Mouse (Mus musculus) liver, adult 2 months (tissue): ENCODE measurements around the gene Kcp. TPM values are rescaled to one million over a fixed set of nuclear protein-coding genes. Genes with fewer than 3 reads are reported as not detected.

Source experiments
- DNase-seq: peaks from one replicate; pipeline ENCODE4 v3.0.0-alpha.2; 2011; ENCODE audit warnings: low read depth, low spot score; ENCODE audit errors: extremely low read depth
- H3K27ac ChIP-seq: fragments of 200-500 bp; replicated peaks from 2 replicates; pipeline ENCODE4 v1.5.1; 2012; ENCODE audit warnings: low read depth, mild to moderate bottlenecking, control low read depth, inconsistent platforms, low read length; ENCODE audit not compliant: insufficient read depth
- H3K27me3 ChIP-seq: fragments of 200-500 bp; 2 replicates; pipeline ENCODE4 v1.6.1; 2012; ENCODE audit warnings: mild to moderate bottlenecking, moderate library complexity, low read length, inconsistent platforms; ENCODE audit not compliant: control insufficient read depth, insufficient read depth
- H3K36me3 ChIP-seq: fragments of 200-500 bp; 2 replicates; pipeline ENCODE4 v1.6.1; 2012; ENCODE audit warnings: low read length, inconsistent platforms; ENCODE audit not compliant: control insufficient read depth, insufficient read depth
- H3K4me1 ChIP-seq: fragments of 200-500 bp; 2 replicates; pipeline ENCODE4 v1.6.1; 2011; ENCODE audit warnings: low read length; ENCODE audit not compliant: control insufficient read depth, insufficient read depth
- H3K4me3 ChIP-seq: fragments of 200-500 bp; 2 replicates; pipeline ENCODE4 v1.5.1; 2011; ENCODE audit warnings: low read depth, mild to moderate bottlenecking, control low read depth, low read length, moderate library complexity; ENCODE audit not compliant: insufficient read depth
- H3K79me2 ChIP-seq: fragments of 200-500 bp; 2 replicates; pipeline ENCODE4 v1.6.1; 2012; ENCODE audit warnings: inconsistent platforms, mild to moderate bottlenecking, low read length, moderate library complexity; ENCODE audit not compliant: control insufficient read depth, insufficient read depth
- H3K9ac ChIP-seq: fragments of 200-500 bp; 2 replicates; pipeline ENCODE4 v1.6.1; 2012; ENCODE audit warnings: low read depth, mild to moderate bottlenecking, control low read depth, inconsistent platforms, low read length
- CTCF ChIP-seq: fragments of 200-500 bp; IDR thresholded peaks from 2 replicates; pipeline ENCODE4 v1.5.1; 2011; ENCODE audit warnings: low read depth, low read length, control low read depth
- POLR2A ChIP-seq: fragments of 200-500 bp; IDR thresholded peaks from 2 replicates; pipeline ENCODE4 v1.6.1; 2011; ENCODE audit warnings: low read length, control low read depth; ENCODE audit not compliant: insufficient read depth; ENCODE audit errors: extremely low read depth
- WGBS: fragments of 180-500 bp; shearing (Covaris S2); methylation state at CpG from one replicate; pipeline ENCODE4 v1.1.7; 2018; 5-methylcytosine and 5-hydroxymethylcytosine counted together
- polyA plus RNA-seq: library from polyadenylated mRNA; depleted of rRNA; stranded (reverse); fragments of >200 nt; gene quantifications from 2 replicates; pipeline ENCODE4 v1.2.3, GENCODE M21; 2012
- total RNA-seq: library from RNA; depleted of rRNA; stranded (reverse); fragments of >200 nt; gene quantifications from 2 replicates; pipeline ENCODE4 v1.2.3, GENCODE M21; 2014

The Kcp gene
- total and polyA plus RNA-seq, 2 experiments: 1.8 to 10.2 TPM

DNA sequence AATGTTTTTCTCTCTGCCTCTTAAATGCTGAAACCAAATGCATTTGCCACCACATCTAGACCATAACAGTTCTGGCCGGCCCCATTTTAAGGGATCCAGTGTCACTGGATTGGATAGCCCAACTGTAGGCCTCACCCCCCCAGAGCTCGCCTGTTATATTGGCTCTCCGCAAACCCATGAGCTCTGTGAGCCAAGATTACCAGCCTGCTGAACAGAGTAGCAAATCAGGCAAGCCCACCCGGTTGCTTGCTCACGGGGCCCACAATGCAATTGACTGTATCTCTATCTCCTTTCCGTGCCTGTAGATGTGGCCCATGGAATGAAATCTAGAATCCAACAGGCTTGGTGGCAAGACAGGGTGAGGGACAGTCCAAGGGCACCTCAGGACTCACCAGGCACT, 6.9 kb downstream of the Kcp start:
- WGBS: 97% methylated on average over 6 of the region's 6 CpGs
- no peak overlapping the region for H3K27ac ChIP-seq
- H3K36me3 ChIP-seq: no peaks in the 10 kb centered on the region
- H3K9ac ChIP-seq: no peak overlapping the region
- H3K4me3 ChIP-seq: no peak overlapping the region
- H3K4me1 ChIP-seq: no peaks in the 10 kb centered on the region
- no peak for DNase-seq
- H3K27me3 ChIP-seq: no peaks in the 10 kb centered on the region
- H3K79me2 ChIP-seq: no peaks in the 10 kb centered on the region
- TF ChIP-seq POLR2A (no peak), CTCF (no peak)

DNA sequence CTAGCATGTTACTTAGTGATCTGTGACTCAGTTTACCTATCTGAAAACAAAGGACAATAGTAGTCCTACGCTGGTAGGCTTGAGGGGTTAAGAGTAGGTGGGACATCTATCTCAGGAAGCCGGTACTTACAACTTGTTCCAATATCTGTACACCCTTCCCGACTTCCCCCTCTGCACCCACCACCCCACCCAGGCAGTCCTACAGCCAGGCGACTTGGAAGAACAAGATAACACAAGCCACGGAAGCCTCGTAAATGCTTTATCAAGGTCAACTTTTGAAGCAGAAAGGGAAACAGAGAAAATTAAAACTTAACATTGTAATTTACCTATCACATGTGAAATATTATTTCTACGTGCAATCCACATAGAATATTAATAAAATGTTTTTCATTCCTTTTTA, 7.6 kb downstream of the Kcp start:
- Histone ChIP-seq H3K4me1 (no peaks in the 10 kb centered on the region), H3K79me2 (no peaks in the 10 kb centered on the region), H3K9ac (no peak overlapping the region), H3K36me3 (no peaks in the 10 kb centered on the region), H3K27ac (no peak overlapping the region), H3K27me3 (no peaks in the 10 kb centered on the region), H3K4me3 (no peak overlapping the region)
- 89% methylated on average over 7 of the region's 7 CpGs for WGBS
- no peak for DNase-seq
- TF ChIP-seq POLR2A (no peak), CTCF (no peak)

DNA sequence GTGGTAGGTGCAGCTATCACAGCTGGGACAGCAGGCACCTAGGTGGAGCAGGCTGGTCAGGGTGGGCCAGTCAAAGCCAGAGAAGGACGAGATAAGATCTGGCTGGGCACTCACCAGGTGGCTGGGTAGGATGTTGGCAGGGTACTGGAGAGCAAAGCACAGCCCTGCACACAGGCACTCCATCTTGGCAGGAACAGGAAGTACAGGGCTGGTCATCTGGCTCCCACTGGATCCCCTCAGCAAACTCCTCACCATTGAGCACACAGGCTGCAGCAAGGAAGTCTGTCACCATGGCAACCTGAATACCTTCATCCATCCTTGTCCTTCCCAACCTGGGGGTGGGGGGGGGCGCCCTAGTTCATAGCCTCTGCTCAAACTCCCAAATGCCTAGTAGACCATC, 10.0 kb downstream of the Kcp start:
- Histone ChIP-seq H3K27ac (no peak overlapping the region), H3K4me1 (peaks cover 3% of the 10 kb centered on the region), H3K9ac (no peak overlapping the region), H3K79me2 (no peaks in the 10 kb centered on the region), H3K27me3 (no peaks in the 10 kb centered on the region), H3K36me3 (no peaks in the 10 kb centered on the region), H3K4me3 (no peak overlapping the region)
- no peak for DNase-seq
- WGBS: 77% methylated on average over 2 of the region's 2 CpGs
- no peak for TF ChIP-seq CTCF
- no peak for TF ChIP-seq POLR2A

DNA sequence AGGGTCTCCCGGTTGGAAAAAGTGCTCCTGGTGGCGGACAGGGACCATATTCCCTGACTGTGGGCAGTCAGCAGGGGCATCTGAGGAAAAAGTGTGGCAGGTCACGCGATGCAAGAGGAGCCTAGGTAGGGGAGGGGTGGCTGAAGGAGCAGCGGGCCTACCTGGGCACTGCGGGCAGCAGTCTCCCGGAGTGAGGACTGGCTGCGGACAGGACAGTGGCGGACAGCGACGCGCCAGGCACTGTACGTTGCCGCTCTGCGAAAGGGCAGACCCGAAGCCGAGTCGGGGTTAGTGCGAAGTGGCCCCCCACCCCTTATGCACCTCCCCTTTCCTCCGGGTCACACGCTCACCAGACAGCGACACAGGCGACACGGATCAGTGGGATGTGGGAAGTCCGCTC, 11.5 kb downstream of the Kcp start:
- H3K4me3 ChIP-seq: no peak overlapping the region
- H3K27ac ChIP-seq: no peak overlapping the region
- H3K27me3 ChIP-seq: no peaks in the 10 kb centered on the region
- WGBS: 61% methylated on average over 25 of the region's 25 CpGs
- TF ChIP-seq CTCF (no peak), POLR2A (no peak)
- peaks cover 3% of the 10 kb centered on the region for H3K4me1 ChIP-seq
- H3K36me3 ChIP-seq: no peaks in the 10 kb centered on the region
- H3K9ac ChIP-seq: no peak overlapping the region
- no peak for DNase-seq
- no peaks in the 10 kb centered on the region for H3K79me2 ChIP-seq

DNA sequence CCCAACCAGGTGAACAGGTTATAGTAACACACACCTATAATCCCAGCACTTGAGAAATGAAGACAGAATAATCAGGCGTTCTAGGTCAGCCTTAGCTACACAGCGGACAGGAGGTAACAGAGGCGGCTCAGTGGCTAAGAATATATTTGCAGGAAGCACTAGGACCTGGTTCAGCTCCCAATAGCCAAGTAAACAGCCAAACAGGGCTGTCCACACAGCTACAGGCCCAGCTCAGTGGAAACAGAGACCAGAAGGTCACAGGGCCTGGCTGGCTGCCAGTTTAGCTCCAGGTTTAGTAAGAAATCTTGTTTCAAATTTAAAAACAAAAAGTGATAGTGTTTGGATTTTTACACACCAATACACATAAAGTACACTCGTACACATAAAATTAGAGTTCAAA, 13.7 kb downstream of the Kcp start:
- Histone ChIP-seq H3K4me1 (peaks cover 3% of the 10 kb centered on the region), H3K27me3 (no peaks in the 10 kb centered on the region), H3K9ac (no peak overlapping the region), H3K79me2 (no peaks in the 10 kb centered on the region), H3K27ac (no peak overlapping the region), H3K4me3 (no peak overlapping the region), H3K36me3 (no peaks in the 10 kb centered on the region)
- WGBS: 26% methylated on average over 4 of the region's 4 CpGs
- TF ChIP-seq POLR2A: no peak
- no peak for TF ChIP-seq CTCF
- peak; percentile 79 for DNase-seq

DNA sequence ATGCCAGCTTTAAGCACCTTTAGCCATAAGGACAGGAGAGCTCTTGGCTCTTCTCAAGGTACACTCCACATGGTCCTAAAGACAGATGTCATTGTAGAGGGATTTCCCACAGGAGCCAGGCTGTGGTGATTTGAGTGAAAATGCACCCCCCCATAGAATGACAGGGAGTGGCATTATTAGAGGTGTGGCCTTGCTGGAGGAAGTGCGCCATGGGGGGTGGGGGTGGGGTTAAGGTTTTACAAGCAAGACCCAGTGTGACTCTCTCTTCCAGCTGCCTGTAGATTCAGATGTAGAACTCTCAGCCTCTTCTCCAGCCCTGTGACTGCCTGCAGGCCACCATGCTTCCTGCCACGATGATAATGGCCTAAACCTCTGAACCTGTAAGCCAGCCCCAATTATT, 21.8 kb downstream of the Kcp start:
- TF ChIP-seq CTCF: no peak
- no peak for TF ChIP-seq POLR2A
- WGBS: 91% methylated on average over 2 of the region's 2 CpGs
- no peak for DNase-seq
- Histone ChIP-seq H3K27ac (no peak overlapping the region), H3K36me3 (no peaks in the 10 kb centered on the region), H3K27me3 (no peaks in the 10 kb centered on the region), H3K4me3 (no peak overlapping the region), H3K4me1 (no peaks in the 10 kb centered on the region), H3K79me2 (no peaks in the 10 kb centered on the region), H3K9ac (no peak overlapping the region)
